Mouse (Mus musculus) CH12.LX (cell line): ENCODE results near the gene En1. TPM values are rescaled to one million over a fixed set of nuclear protein-coding genes. Genes with fewer than 3 reads are reported as not detected.

Experiments used
- DNase-seq: peaks from one replicate; pipeline ENCODE4 v3.0.0-alpha.2; 2013; ENCODE audit errors: extremely low read depth
- H3K27ac ChIP-seq: 2 replicates; pipeline ENCODE4 v1.5.1; 2012; ENCODE audit warnings: low read depth, mild to moderate bottlenecking, control low read depth, moderate library complexity; ENCODE audit not compliant: insufficient read depth
- H3K27me3 ChIP-seq: replicated peaks from 2 replicates; pipeline ENCODE3; 2012; ENCODE audit warnings: inconsistent platforms
- H3K36me3 ChIP-seq, 2 experiments: replicated peaks in 1 of 2; 2 replicates each; pipeline versions ENCODE3 to v1.6.1; 2012; ENCODE audit warnings: inconsistent platforms in 1 of 2, low read length in 1 of 2, mild to moderate bottlenecking in 1 of 2, mixed read lengths in 1 of 2, moderate library complexity in 1 of 2; ENCODE audit not compliant: control insufficient read depth in 1 of 2, insufficient read depth in 1 of 2
- H3K4me1 ChIP-seq, 2 experiments: 2 replicates each; pipeline ENCODE4 v1.6.1; 2012; ENCODE audit warnings: inconsistent platforms in 1 of 2, moderate library complexity in 1 of 2; ENCODE audit not compliant: insufficient read depth in 2 of 2, control insufficient read depth in 1 of 2
- H3K4me2 ChIP-seq: 2 replicates; pipeline ENCODE4 v1.6.1; 2012; ENCODE audit warnings: low read depth, mild to moderate bottlenecking, control low read depth; ENCODE audit not compliant: poor library complexity, insufficient read depth, severe bottlenecking
- H3K4me3 ChIP-seq, 3 experiments: fragments of 150-350 bp in 1 of 3; sonication (generic) in 1 of 3; replicated peaks in 1 of 3; 2 replicates each; pipeline versions ENCODE3 to v1.5.1; 2011 to 2012; ENCODE audit warnings: low read depth in 2 of 3, low read length in 2 of 3, mild to moderate bottlenecking in 2 of 3, moderate library complexity in 2 of 3, control low read depth in 1 of 3, improper control_type of control experiment in 1 of 3, inconsistent platforms in 1 of 3, mixed read lengths in 1 of 3; ENCODE audit not compliant: poor library complexity in 1 of 3
- H3K79me2 ChIP-seq: replicated peaks from 2 replicates; pipeline ENCODE4 v1.6.1; 2012; ENCODE audit warnings: mild to moderate bottlenecking, moderate library complexity; ENCODE audit not compliant: control insufficient read depth, poor library complexity, insufficient read depth, severe bottlenecking; ENCODE audit errors: extremely low read depth
- H3K9ac ChIP-seq: 2 replicates; pipeline ENCODE4 v1.6.1; 2012; ENCODE audit warnings: low read depth, mild to moderate bottlenecking, control low read depth, moderate library complexity; ENCODE audit not compliant: insufficient read depth
- H3K9me3 ChIP-seq: replicated peaks from 2 replicates; pipeline ENCODE3; 2012; ENCODE audit warnings: low read length, inconsistent platforms, mixed read lengths
- BHLHE40 ChIP-seq: IDR thresholded peaks from 2 replicates; pipeline ENCODE4 v1.6.1; 2011; ENCODE audit warnings: mild to moderate bottlenecking, low read depth, low read length, improper control_type of control experiment
- CHD1 ChIP-seq: IDR thresholded peaks from 2 replicates; pipeline ENCODE4 v1.6.1; 2012; ENCODE audit warnings: low read depth, low read length, improper control_type of control experiment, inconsistent platforms
- CTCF ChIP-seq, 2 experiments: IDR thresholded peaks in 1 of 2; conservative IDR thresholded peaks in 1 of 2; 2 replicates each; pipeline ENCODE4 v1.5.1; 2011 to 2012; ENCODE audit warnings: low read depth in 2 of 2, low read length in 2 of 2, improper control_type of control experiment in 1 of 2, inconsistent platforms in 1 of 2, mild to moderate bottlenecking in 1 of 2, moderate library complexity in 1 of 2
- ELF1 ChIP-seq: IDR thresholded peaks from 2 replicates; pipeline ENCODE4 v1.6.1; 2014; ENCODE audit warnings: low read depth, mild to moderate bottlenecking, inconsistent platforms, low read length, improper control_type of control experiment
- ETS1 ChIP-seq: conservative IDR thresholded peaks from 2 replicates; pipeline ENCODE4 v1.6.1; 2012; ENCODE audit warnings: low read depth, mild to moderate bottlenecking, inconsistent platforms, low read length, improper control_type of control experiment, moderate library complexity
- HCFC1 ChIP-seq: IDR thresholded peaks from 2 replicates; pipeline ENCODE4 v1.6.1; 2012; ENCODE audit warnings: low read depth, mild to moderate bottlenecking, inconsistent platforms, low read length, improper control_type of control experiment
- MAFK ChIP-seq: IDR thresholded peaks from 2 replicates; pipeline ENCODE4 v1.6.1; 2011; ENCODE audit warnings: low read length, improper control_type of control experiment; ENCODE audit not compliant: insufficient replicate concordance
- MXI1 ChIP-seq: IDR thresholded peaks from 2 replicates; pipeline ENCODE4 v1.6.1; 2011; ENCODE audit warnings: mild to moderate bottlenecking, low read depth, low read length, improper control_type of control experiment
- NRF1 ChIP-seq: IDR thresholded peaks from 2 replicates; pipeline ENCODE4 v1.6.1; 2014; ENCODE audit warnings: low read depth, mild to moderate bottlenecking, inconsistent platforms, low read length, improper control_type of control experiment, moderate library complexity
- PAX5 ChIP-seq: IDR thresholded peaks from 2 replicates; pipeline ENCODE4 v1.6.1; 2012; ENCODE audit warnings: low read length, inconsistent platforms, mixed read lengths
- POLR2AphosphoS2 ChIP-seq: IDR thresholded peaks from 2 replicates; pipeline ENCODE4 v1.6.1; 2011; ENCODE audit warnings: low read depth, low read length, improper control_type of control experiment
- SMC3 ChIP-seq: IDR thresholded peaks from 2 replicates; pipeline ENCODE4 v1.6.1; 2011; ENCODE audit warnings: low read depth, low read length, improper control_type of control experiment
- TBP ChIP-seq: conservative IDR thresholded peaks from 2 replicates; pipeline ENCODE4 v1.6.1; 2011; ENCODE audit warnings: low read depth, low read length, improper control_type of control experiment
- USF1 ChIP-seq: IDR thresholded peaks from 2 replicates; pipeline ENCODE4 v1.6.1; 2014; ENCODE audit warnings: low read depth, mild to moderate bottlenecking, inconsistent platforms, low read length, improper control_type of control experiment
- USF2 ChIP-seq: conservative IDR thresholded peaks from 2 replicates; pipeline ENCODE4 v1.6.1; 2011; ENCODE audit warnings: low read depth, low read length, improper control_type of control experiment
- ZC3H11A ChIP-seq: IDR thresholded peaks from 2 replicates; pipeline ENCODE4 v1.6.1; 2012; ENCODE audit warnings: low read depth, mild to moderate bottlenecking, inconsistent platforms, low read length, improper control_type of control experiment
- ZNF384 ChIP-seq: IDR thresholded peaks from 2 replicates; pipeline ENCODE4 v1.6.1; 2012; ENCODE audit warnings: low read depth, low read length, improper control_type of control experiment, inconsistent platforms
- dilution Hi-C: fragments of 300-500 bp; cut with MboI; formaldehyde crosslinking; loops from 2 replicates; pipeline ENCODE4 v1.14.3; 2020; ENCODE audit warnings: low sequenced_read_pairs; ENCODE audit not compliant: extremely low pct_unique_long_range_greater_than_20kb, extremely low pct_ligation_motif_present
- in situ Hi-C: fragments of 300-500 bp; cut with MboI; formaldehyde crosslinking; loops from 3 replicates; pipeline ENCODE4 v1.14.3; 2019; ENCODE audit warnings: low sequenced_read_pairs, low pct_ligation_motif_present, low pct_unique_long_range_greater_than_20kb, mixed read lengths
- polyA plus RNA-seq: library from polyadenylated mRNA; unstranded; fragments of >175 nt; gene quantifications from 2 replicates; pipeline ENCODE4 v1.2.1, GENCODE M21; 2012; ENCODE audit warnings: low read depth; ENCODE audit not compliant: insufficient read length
- total RNA-seq, 2 experiments: library from RNA; depleted of rRNA; stranded (reverse); fragments of 300-350 nt in 1 of 2; fragments of >200 nt in 1 of 2; gene quantifications; 2 replicates each; pipeline ENCODE4 v1.2.3; 2012 to 2014

The En1 gene
- total and polyA plus RNA-seq, 3 experiments, result not detected

GRCm38 (mm10) chr1:120613461-120614306, 11.5 kb downstream of the En1 start:
- dilution Hi-C loops, result no loop called here

GRCm38 (mm10) chr1:120614307-120615100, 12.3 kb downstream of the En1 start:
- no peaks in the 10 kb centered on the region for H3K79me2 ChIP-seq
- no peak for TF ChIP-seq ETS1
- no peak for TF ChIP-seq ELF1
- no peak for TF ChIP-seq NRF1
- no peak for TF ChIP-seq USF1
- no peak for TF ChIP-seq USF2
- TF ChIP-seq PAX5, result no peak
- no peak for TF ChIP-seq MXI1
- no peak for TF ChIP-seq SMC3
- no peak for TF ChIP-seq BHLHE40
- TF ChIP-seq TBP, result no peak
- TF ChIP-seq MAFK, result no peak
- no peak for TF ChIP-seq HCFC1
- no peak overlapping the region for H3K27ac ChIP-seq
- no peak for DNase-seq
- H3K9ac ChIP-seq, result no peak overlapping the region
- H3K36me3 ChIP-seq, result no peaks in the 10 kb centered on the region
- no peaks in the 10 kb centered on the region for H3K27me3 ChIP-seq
- in situ Hi-C loops (no loop called here), dilution Hi-C loops (no loop called here)
- H3K4me1 ChIP-seq, result no peaks in the 10 kb centered on the region
- no peak overlapping the region for H3K4me3 ChIP-seq
- no peaks in the 10 kb centered on the region for H3K9me3 ChIP-seq
- H3K4me2 ChIP-seq, result no peak overlapping the region

More at GRCm38 (mm10) chr1:120613461-120614306, 11.5 kb downstream of the En1 start:
- H3K9ac ChIP-seq, result no peak overlapping the region
- no peaks in the 10 kb centered on the region for H3K79me2 ChIP-seq
- TF ChIP-seq POLR2AphosphoS2 (no peak), MXI1 (no peak), PAX5 (no peak), CTCF (conservative IDR thresholded peaks at IDR 0.05 in 1 of 2, IDR thresholded peaks at IDR 0.05 in 1 of 2; ENCODE audit: low read depth in 2 of 2, low read length in 2 of 2) (no peak), NRF1 (no peak), ZC3H11A (no peak), ZNF384 (no peak), CHD1 (no peak)
- H3K4me1 ChIP-seq, result no peaks in the 10 kb centered on the region
- H3K4me3 ChIP-seq, result no peak overlapping the region
- no peak overlapping the region for H3K27ac ChIP-seq
- H3K36me3 ChIP-seq, result no peaks in the 10 kb centered on the region
- no peak for DNase-seq
- no peaks in the 10 kb centered on the region for H3K9me3 ChIP-seq
- in situ Hi-C loops, result no loop called here
- H3K4me2 ChIP-seq, result no peak overlapping the region
- H3K27me3 ChIP-seq, result no peaks in the 10 kb centered on the region
